Mouse (Mus musculus) midbrain, embryonic 15.5 days (tissue): ENCODE results near the gene Sucnr1. TPM values are rescaled to one million over a fixed set of nuclear protein-coding genes. Genes with fewer than 3 reads are reported as not detected.
"Not testable (repeated sequence)": the region's sequence is repeated elsewhere in the genome, so short reads cannot be mapped to it uniquely, and the experiment has no call there.

Source experiments
- ATAC-seq: fragments of 200-750 bp; cut with Nextera tagmentation; replicated peaks from 2 replicates; pipeline ENCODE4 v1.8.0; 2017; ENCODE audit warnings: moderate TSS enrichment
- H3K27ac ChIP-seq: fragments of 300-500 bp; sonication (generic); 2 replicates; pipeline ENCODE4 v1.5.1; 2015; ENCODE audit warnings: mild to moderate bottlenecking, inconsistent platforms
- H3K27me3 ChIP-seq: fragments of 300-500 bp; sonication (generic); replicated peaks from 2 replicates; pipeline ENCODE4 v1.6.1; 2015; ENCODE audit warnings: inconsistent platforms
- H3K36me3 ChIP-seq: fragments of 300-500 bp; sonication (generic); replicated peaks from 2 replicates; pipeline ENCODE4 v1.6.1; 2015; ENCODE audit warnings: inconsistent platforms
- H3K4me1 ChIP-seq: fragments of 300-500 bp; sonication (generic); 2 replicates; pipeline ENCODE4 v1.6.1; 2015; ENCODE audit warnings: inconsistent platforms
- H3K4me2 ChIP-seq: fragments of 300-500 bp; sonication (generic); 2 replicates; pipeline ENCODE4 v1.6.1; 2015; ENCODE audit warnings: inconsistent platforms, mild to moderate bottlenecking, moderate library complexity
- H3K4me3 ChIP-seq: fragments of 300-500 bp; sonication (generic); 2 replicates; pipeline ENCODE4 v1.5.1; 2015; ENCODE audit warnings: mild to moderate bottlenecking, inconsistent platforms
- H3K9ac ChIP-seq: fragments of 300-500 bp; sonication (generic); 2 replicates; pipeline ENCODE4 v1.6.1; 2015; ENCODE audit warnings: mild to moderate bottlenecking, inconsistent platforms
- H3K9me3 ChIP-seq: fragments of 300-500 bp; sonication (generic); 2 replicates; pipeline ENCODE4 v1.6.1; 2016; ENCODE audit warnings: inconsistent platforms
- WGBS: fragments of 180-500 bp; shearing (Covaris S2); methylation state at CpG from one replicate; pipeline ENCODE4 v1.1.7; 2015; ENCODE audit warnings: mixed read lengths; 5-methylcytosine and 5-hydroxymethylcytosine counted together
- polyA plus RNA-seq: library from polyadenylated mRNA; unstranded; fragments of >200 nt; fragmentation: Nextera tagmentation; extraction: Ambion mirVana; gene quantifications from 2 replicates; pipeline ENCODE4 v1.2.1, GENCODE M21; 2015

Sucnr1 gene
- polyA plus RNA-seq, 1 experiment from 2014 or later, result not detected

DNA sequence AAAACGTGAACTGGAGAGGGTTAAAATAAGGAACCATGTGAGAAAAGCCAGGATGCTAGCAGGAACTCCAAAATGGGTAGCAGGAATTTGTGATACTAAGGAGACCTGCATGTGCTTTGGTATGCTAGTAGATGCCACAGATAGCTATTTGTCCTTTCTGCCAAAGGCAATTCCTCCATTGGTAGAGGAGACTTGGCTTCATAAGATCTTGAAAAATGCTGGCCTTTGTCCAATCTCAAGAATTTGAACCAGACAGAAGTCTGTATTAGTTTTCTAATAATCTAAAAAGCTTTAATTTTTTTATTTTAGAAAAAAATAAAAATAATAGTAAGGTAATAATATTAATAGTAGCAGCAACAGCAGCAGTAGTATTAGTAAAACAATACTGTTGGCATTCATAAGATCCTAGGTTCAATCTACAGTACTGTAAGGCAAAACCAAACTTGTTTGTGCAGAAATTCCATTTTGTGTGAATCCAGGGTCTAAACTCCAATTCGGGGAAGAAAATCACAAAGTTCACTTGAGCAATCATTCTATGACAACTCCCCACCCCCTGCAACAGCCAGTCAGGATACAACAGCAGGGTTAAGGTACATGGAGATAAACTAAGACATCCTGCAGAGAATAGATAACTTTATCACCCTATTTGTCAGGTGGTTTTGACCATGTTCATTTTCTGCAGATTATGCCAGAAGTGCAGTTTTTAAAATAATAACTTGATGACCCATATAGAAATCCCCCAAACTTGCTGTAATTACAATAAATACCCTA lies 12.9 kb downstream of the Sucnr1 start:
- no peaks in the 10 kb centered on the region for H3K27me3 ChIP-seq
- ATAC-seq, result no peak
- no peak overlapping the region for H3K9ac ChIP-seq
- H3K4me2 ChIP-seq, result no peak overlapping the region
- H3K9me3 ChIP-seq, result no peaks in the 10 kb centered on the region
- 83% methylated on average over 2 of the region's 2 CpGs for WGBS
- H3K4me3 ChIP-seq, result no peak overlapping the region
- no peaks in the 10 kb centered on the region for H3K36me3 ChIP-seq
- no peak overlapping the region for H3K27ac ChIP-seq
- no peaks in the 10 kb centered on the region for H3K4me1 ChIP-seq

DNA sequence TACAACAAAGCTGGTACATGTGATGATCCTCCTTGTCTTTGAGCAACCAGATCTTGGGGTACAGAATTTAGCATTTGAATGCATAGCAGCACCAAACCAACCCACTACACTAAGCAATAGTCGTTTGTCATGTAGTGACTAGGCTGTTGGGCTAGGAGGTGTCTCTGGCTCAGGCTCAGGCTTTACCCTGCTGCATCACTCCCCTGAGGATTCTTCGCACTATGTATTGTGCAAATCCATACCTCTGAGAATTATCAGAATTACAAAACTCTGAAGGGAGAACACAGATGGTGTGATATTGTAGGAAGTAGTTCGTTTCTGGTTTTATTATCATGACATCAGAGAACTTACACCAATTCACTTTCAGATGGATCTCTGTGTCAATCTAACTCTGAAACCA lies 15.3 kb downstream of the Sucnr1 start:
- WGBS, result 82% methylated on average over 3 of the region's 3 CpGs
- no peak overlapping the region for H3K4me3 ChIP-seq
- no peak for ATAC-seq
- no peak overlapping the region for H3K27ac ChIP-seq
- H3K9me3 ChIP-seq, result no peaks in the 10 kb centered on the region
- H3K4me1 ChIP-seq, result no peaks in the 10 kb centered on the region
- H3K9ac ChIP-seq, result no peak overlapping the region
- no peaks in the 10 kb centered on the region for H3K27me3 ChIP-seq
- H3K36me3 ChIP-seq, result no peaks in the 10 kb centered on the region
- H3K4me2 ChIP-seq, result no peak overlapping the region

DNA sequence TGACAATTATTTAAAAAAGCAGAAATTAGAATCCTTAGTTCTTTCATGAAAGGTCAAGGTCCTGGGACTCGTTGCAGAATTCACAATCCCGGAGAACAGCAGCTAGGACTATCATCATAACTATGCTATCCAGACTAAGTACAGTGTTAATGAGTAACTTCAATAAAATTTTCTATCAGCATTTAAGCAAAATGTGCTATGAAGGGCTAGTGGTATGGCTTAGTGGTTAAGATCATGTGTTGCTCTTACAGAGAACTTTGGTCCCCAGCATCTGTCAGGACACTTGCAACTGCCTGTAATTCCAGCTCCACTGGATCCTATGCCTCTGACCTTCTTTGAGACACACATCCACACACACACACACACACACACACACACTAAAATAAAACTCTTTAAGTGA lies 15.8 kb downstream of the Sucnr1 start:
- no peak for ATAC-seq
- WGBS, result 90% methylated on average over 2 of the region's 2 CpGs

DNA sequence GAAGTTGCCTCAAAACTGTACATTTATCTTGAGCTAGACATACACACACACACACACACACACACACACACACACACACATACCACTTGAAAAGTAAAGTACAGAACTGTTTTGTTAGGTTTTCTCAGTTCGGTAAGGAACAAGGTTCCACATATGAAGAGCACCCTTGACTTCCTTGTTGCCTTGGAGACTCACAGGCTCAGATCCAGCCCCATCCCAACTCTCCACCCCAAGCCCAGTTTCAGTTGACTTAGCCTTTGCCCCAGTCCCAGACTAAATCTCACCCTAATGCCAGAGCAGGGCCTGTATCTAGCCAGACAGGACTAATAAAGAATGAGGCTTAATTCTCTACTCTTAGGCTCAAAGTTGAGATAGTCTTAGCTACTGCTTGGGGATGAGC lies 16.9 kb downstream of the Sucnr1 start:
- no peak overlapping the region for H3K4me2 ChIP-seq
- H3K4me1 ChIP-seq, result no peaks in the 10 kb centered on the region
- no peaks in the 10 kb centered on the region for H3K9me3 ChIP-seq
- H3K27me3 ChIP-seq, result no peaks in the 10 kb centered on the region
- H3K4me3 ChIP-seq, result no peak overlapping the region
- ATAC-seq, result no peak
- WGBS, result 82% methylated on average over 1 of the region's 1 CpGs
- H3K36me3 ChIP-seq, result no peaks in the 10 kb centered on the region
- no peak overlapping the region for H3K27ac ChIP-seq
- no peak overlapping the region for H3K9ac ChIP-seq

More for the DNA sequence above, 15.8 kb downstream of the Sucnr1 start:
- no peaks in the 10 kb centered on the region for H3K27me3 ChIP-seq
- no peaks in the 10 kb centered on the region for H3K4me1 ChIP-seq
- H3K9me3 ChIP-seq, result no peaks in the 10 kb centered on the region
- no peak overlapping the region for H3K4me3 ChIP-seq
- H3K4me2 ChIP-seq, result no peak overlapping the region
- no peak overlapping the region for H3K27ac ChIP-seq
- no peak overlapping the region for H3K9ac ChIP-seq
- H3K36me3 ChIP-seq, result no peaks in the 10 kb centered on the region

DNA sequence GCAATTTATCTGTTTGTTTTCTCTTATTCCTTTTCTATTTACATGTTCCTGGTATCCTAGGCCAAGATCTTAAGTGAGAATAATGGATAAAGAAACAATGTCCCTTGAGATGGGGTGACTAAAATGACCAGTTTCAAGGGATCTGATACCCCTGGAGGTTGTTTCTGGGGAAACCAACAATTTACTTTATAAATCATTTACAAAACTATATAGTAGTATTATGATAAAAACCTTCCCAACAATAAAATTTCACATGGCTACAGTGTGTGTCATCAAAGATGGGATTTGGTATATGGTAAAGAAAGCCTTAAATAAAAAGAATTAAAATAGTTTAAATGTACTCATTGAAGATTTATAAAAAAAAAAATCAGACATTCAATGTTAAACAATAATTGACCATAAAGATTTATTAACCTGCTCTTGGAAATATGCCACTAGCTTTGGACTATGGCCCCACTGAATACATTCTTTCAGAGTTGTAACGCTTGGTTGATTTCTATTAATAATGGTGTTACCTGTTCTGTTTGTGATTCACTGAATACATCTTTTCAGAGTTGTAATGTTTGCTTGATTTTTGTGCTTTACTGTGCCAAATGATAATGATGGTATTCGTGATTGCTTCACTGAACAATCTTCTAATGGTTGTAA lies 22.9 kb downstream of the Sucnr1 start:
- no peaks in the 10 kb centered on the region for H3K36me3 ChIP-seq
- no peak overlapping the region for H3K4me3 ChIP-seq
- no peaks in the 10 kb centered on the region for H3K4me1 ChIP-seq
- H3K4me2 ChIP-seq, result no peak overlapping the region
- H3K9me3 ChIP-seq, result no peaks in the 10 kb centered on the region
- ATAC-seq, result no peak
- no peak overlapping the region for H3K9ac ChIP-seq
- H3K27me3 ChIP-seq, result no peaks in the 10 kb centered on the region
- 79% methylated on average over 2 of the region's 2 CpGs for WGBS
- H3K27ac ChIP-seq, result no peak overlapping the region

DNA sequence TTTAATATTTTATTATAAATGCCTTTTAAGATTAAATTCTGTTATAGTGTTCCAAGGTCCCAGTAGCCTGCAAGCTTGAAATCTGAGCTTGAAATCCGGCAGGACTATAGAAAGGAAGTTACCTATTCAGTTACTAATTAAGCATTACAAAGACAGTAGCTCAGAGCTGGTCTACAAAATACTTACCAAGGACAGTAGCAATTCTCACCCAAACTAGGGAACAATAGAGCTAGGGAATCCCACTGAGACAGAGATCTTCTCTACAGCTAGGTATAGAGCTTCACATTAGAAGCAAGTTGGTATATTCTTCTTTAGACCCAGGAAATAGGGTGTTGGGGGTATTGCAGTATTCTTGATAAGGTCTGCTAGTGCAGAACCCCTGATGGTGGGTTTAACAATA lies 24.8 kb downstream of the Sucnr1 start:
- H3K9me3 ChIP-seq, H3K9ac ChIP-seq, H3K4me1 ChIP-seq, H3K4me3 ChIP-seq, H3K4me2 ChIP-seq, ATAC-seq, H3K27ac ChIP-seq, H3K27me3 ChIP-seq, H3K36me3 ChIP-seq: not testable (repeated sequence)
- WGBS, result 57% methylated on average over 1 of the region's 1 CpGs

DNA sequence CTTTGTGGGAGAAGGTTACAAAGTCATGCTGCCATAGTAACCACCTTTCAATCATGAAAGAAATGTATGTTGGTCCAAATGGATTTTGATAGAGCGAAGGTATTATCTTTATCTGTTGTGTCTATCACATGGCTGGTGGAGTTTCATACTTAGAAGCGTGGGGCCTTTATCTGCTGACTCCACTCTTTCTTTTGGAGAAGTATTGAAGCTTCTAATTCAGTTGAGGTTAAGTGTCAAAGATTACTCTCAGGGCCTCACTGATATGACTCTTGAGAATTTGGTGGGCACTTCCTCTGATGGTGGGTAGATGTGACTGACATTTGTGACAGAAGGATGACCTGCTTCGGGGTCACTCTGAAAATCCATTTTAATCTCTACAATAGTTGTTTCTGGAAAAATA lies 26.1 kb downstream of the Sucnr1 start:
- Histone ChIP-seq H3K9ac (no peak overlapping the region), H3K27me3 (no peaks in the 10 kb centered on the region), H3K27ac (no peak overlapping the region), H3K4me1 (no peaks in the 10 kb centered on the region), H3K9me3 (no peaks in the 10 kb centered on the region), H3K36me3 (no peaks in the 10 kb centered on the region), H3K4me2 (no peak overlapping the region), H3K4me3 (no peak overlapping the region)
- no peak for ATAC-seq
- 92% methylated on average over 3 of the region's 3 CpGs for WGBS

DNA sequence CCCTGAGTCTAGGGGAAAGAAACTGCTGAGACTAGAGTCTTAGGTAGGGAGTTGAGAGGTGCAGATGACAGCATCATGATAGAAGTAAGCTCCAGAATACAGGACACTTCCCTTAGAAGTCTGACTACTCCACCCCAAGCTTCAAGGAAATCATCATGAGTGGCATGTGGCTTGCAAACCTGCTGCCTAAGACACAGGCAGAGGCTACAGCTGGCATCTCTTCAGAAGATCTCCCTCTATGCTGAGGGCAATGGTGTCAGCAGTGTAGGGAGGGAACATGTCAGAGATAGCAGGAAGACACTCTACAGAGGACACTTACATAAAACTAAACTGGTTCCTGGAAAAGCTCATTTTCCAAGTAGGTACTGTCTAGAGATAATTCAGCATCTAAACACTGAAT lies 27.1 kb downstream of the Sucnr1 start:
- Histone ChIP-seq H3K4me1 (no peaks in the 10 kb centered on the region), H3K9me3 (no peaks in the 10 kb centered on the region), H3K36me3 (no peaks in the 10 kb centered on the region), H3K4me2 (no peak overlapping the region), H3K27ac (no peak overlapping the region), H3K4me3 (no peak overlapping the region), H3K9ac (no peak overlapping the region), H3K27me3 (no peaks in the 10 kb centered on the region)
- no peak for ATAC-seq

DNA sequence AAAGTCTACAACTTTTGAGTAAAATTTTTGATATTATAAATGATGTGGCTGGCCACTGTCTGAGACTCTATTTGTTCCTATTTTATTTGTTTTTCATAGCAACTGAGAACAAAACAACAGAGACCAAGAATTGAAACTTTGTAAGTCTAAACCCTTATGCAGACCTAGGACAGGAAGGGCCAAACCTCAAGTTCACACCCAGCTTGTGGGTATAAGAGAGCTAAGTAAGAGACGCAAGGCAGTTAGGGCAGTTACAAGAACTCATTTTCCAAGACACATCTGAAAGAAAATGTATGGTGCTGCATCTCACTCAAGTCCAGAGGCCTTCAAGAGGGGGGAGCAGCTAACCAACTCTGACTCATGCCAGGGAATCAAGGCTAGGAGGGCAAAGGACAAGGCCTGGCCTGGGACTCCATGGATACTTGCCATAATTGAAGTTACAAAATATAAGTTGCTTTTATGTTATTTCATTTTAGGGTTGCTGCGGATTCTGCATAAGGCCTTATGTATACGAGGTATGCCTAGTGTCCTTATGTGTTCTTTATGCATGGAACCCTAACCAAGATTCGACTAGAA lies 29.6 kb downstream of the Sucnr1 start:
- no peaks in the 10 kb centered on the region for H3K9me3 ChIP-seq
- H3K9ac ChIP-seq, result no peak overlapping the region
- H3K4me1 ChIP-seq, result no peaks in the 10 kb centered on the region
- no peaks in the 10 kb centered on the region for H3K36me3 ChIP-seq
- no peak overlapping the region for H3K4me2 ChIP-seq
- no peak overlapping the region for H3K27ac ChIP-seq
- ATAC-seq, result no peak
- H3K27me3 ChIP-seq, result no peaks in the 10 kb centered on the region
- WGBS, result 93% methylated on average over 4 of the region's 4 CpGs
- no peak overlapping the region for H3K4me3 ChIP-seq

DNA sequence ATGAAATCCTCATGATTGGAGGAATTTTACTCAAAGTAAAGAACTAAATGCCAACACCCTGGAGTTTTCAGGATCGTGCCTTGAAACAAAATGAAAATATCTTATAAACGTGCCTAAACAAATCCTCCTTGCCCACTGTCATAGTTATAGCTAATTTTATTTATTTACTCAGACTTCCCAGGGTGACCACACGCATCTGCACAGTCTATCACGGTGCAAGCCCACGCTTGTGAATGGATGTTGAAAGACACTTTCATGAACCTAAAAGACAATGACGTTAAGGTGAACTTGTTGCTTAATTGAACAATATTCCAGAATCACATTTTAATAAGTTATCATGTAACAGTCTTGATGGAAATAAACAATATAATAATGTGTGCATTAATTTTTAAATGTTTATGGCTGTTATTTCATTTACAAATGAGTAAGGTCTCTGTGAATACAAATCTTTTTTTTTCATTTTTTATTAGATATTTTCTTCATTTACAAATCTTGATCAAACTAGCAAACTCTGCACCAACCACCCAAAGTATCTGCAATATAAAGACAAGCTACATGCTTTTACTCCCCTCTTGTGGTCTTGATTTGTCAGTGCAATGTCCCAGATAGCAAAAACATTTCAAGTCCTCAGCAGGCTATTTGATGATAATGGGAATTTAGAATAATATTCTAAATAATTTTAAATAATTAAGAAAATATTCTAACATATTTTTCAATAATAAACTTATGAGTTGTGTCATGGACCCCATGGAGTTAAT lies 30.4 kb downstream of the Sucnr1 start:
- no peak overlapping the region for H3K9ac ChIP-seq
- WGBS, result 84% methylated on average over 6 of the region's 6 CpGs
- no peaks in the 10 kb centered on the region for H3K9me3 ChIP-seq
- no peaks in the 10 kb centered on the region for H3K27me3 ChIP-seq
- no peak overlapping the region for H3K4me3 ChIP-seq
- no peaks in the 10 kb centered on the region for H3K4me1 ChIP-seq
- no peak overlapping the region for H3K4me2 ChIP-seq
- H3K36me3 ChIP-seq, result no peaks in the 10 kb centered on the region
- ATAC-seq, result peak; percentile 82; the same call in 1 of the 2 replicates
- no peak overlapping the region for H3K27ac ChIP-seq

DNA sequence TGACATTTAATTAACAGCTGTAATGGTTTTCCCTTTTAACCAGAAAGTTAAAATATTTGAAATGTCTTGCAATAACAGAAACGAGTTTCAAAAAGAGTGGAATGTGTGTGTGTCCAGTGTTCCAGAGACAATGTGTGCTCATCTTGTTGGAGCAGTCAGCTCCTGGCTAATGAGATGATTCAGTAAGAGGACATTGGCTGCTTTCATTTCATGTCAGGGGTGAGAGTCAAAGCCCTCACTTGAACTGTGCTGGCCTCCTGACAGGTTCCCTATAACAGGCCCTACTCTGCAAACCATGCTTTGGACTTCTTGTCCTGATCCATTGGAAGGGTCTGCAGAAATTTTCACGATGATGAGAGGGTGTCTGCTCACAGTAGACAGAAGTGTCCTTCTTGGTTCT lies 32.9 kb downstream of the Sucnr1 start:
- WGBS, result 64% methylated on average over 2 of the region's 2 CpGs
- Histone ChIP-seq H3K4me3 (no peak overlapping the region), H3K27me3 (no peaks in the 10 kb centered on the region), H3K4me1 (no peaks in the 10 kb centered on the region), H3K9me3 (no peaks in the 10 kb centered on the region), H3K36me3 (no peaks in the 10 kb centered on the region), H3K27ac (no peak overlapping the region), H3K4me2 (no peak overlapping the region), H3K9ac (no peak overlapping the region)
- no peak for ATAC-seq

DNA sequence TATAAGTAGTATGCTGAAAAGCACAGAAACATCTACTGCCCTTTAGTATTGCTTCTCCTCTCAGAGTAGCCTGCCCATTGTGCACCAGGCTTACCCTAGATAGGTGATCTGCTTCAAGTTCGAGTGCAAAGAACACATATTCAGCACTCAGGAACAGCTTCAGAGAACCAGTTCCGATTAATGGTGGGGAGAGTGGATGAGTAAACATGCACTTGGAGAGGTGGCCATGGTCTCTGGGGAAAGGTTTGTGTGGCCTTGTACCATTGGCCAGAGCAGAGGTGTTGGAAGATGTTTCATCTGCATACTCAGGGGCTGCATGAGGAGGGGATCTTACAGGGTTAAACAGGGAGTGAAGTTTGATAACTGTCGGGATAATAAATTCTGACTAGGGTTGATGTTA lies 39.8 kb downstream of the Sucnr1 start:
- H3K9me3 ChIP-seq, result no peaks in the 10 kb centered on the region
- H3K27me3 ChIP-seq, result no peaks in the 10 kb centered on the region
- 0 out of 2 replicates have a peak, but pooled peaks have one; percentile 24 for ATAC-seq
- H3K36me3 ChIP-seq, result no peaks in the 10 kb centered on the region
- 85% methylated on average over 3 of the region's 3 CpGs for WGBS
- no peak overlapping the region for H3K27ac ChIP-seq
- no peak overlapping the region for H3K4me3 ChIP-seq
- no peaks in the 10 kb centered on the region for H3K4me1 ChIP-seq
- H3K4me2 ChIP-seq, result no peak overlapping the region
- H3K9ac ChIP-seq, result no peak overlapping the region
